In the genomic region with DNA sequence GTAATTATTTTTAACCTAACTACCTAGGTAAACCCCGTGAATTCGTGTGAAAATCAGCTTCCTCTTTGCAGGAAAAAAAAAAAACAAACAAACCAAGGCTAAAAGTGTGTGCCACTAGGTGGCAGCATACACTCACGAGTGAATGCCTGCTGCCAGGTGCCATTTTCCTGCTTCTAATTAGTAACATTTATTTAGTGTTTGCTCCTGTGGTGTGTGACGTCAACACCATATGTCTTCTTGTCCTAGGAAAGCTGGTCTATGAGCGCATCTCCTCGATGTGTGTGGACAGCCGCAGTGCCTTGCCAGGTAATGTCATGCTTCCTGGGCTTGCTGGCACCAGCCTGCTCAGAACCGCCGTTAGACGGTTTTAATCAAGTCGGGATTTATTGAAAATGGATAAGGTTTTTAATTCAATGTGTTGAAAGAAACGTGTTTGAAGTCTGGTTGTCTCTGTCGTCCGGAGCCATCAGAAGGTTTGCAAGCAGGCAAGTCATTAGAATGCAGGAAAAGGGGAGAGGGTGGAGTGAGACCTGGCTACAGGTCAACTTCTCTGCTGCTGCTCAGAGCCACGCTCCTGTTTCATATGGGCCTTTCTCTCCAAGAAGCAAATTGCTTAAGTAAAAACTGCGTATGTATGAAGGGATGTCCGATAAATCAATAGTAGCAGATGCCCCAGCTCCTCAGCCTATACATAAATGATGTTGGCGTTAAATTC, we compare ENCODE assay signal across 7 mouse cellular contexts. TPM values are rescaled to one million over a fixed set of nuclear protein-coding genes. Genes with fewer than 3 reads are reported as not detected.
DNase-seq lines count a peak whose midpoint lies in the region; ATAC-seq and TF ChIP-seq lines count a peak whose summit lies in the region.

No protein-coding gene starts in this region.

- peak; percentile 92 for ATAC-seq in granulocyte monocyte progenitor cell, adult 5-6 weeks (replicated peaks; ENCODE audit: poor library complexity, severe bottlenecking)

- no peak for TF ChIP-seq EP300 in ES-Bruce4 (IDR thresholded peaks at IDR 0.05; ENCODE audit: insufficient read depth, low read depth, low read length)

- H3K4me3 ChIP-seq in ES-Bruce4 (ENCODE audit: low read depth, low read length), result no peak overlapping the region

- no peaks in the 10 kb centered on the region for H3K9me3 ChIP-seq in ES-Bruce4 (replicated peaks; ENCODE audit: control insufficient read depth, insufficient read depth, low read length, poor library complexity, severe bottlenecking)

- no peak overlapping the region for H3K27ac ChIP-seq in ES-Bruce4 (ENCODE audit: insufficient read depth, low read length)

- TF ChIP-seq CTCF in ES-Bruce4 (IDR thresholded peaks at IDR 0.05; ENCODE audit: low read depth, low read length), result peak; percentile 63

- H3K36me3 ChIP-seq in ES-Bruce4 (ENCODE audit: control insufficient read depth, insufficient read depth, low read length, poor library complexity, severe bottlenecking), result no peaks in the 10 kb centered on the region; the same call in 1 of the 2 replicates

- H3K27me3 ChIP-seq in ES-Bruce4 (ENCODE audit: control insufficient read depth, insufficient read depth, low read length, poor library complexity, severe bottlenecking), result no peaks in the 10 kb centered on the region

- no peaks in the 10 kb centered on the region for H3K4me1 ChIP-seq in ES-Bruce4 (ENCODE audit: control insufficient read depth, insufficient read depth, low read length)

- peak; percentile 70 for DNase-seq in ZHBTc4 (ENCODE audit: low read depth, low spot score)
- peak; percentile 88 for DNase-seq in embryo, embryonic 10 days (ENCODE audit: low spot score)
- DNase-seq in layer of hippocampus, adult 11-12 months (ENCODE audit: low spot score), result peak; percentile 80
- DNase-seq in lung, postnatal 10 days, result peak; percentile 62
- peak; percentile 88 for DNase-seq in retina, embryonic 14.5 days (ENCODE audit: low spot score)

- TF ChIP-seq POLR2A in ES-Bruce4 (IDR thresholded peaks at IDR 0.05; ENCODE audit: insufficient read depth, low read length), result no peak

- no peak overlapping the region for H3K9ac ChIP-seq in ES-Bruce4 (ENCODE audit: low read depth, poor library complexity, severe bottlenecking)

RNA-seq across cellular contexts. Expression of gene Vps35l, which starts 26.2 kb away (rescaled TPM):
- polyA plus RNA-seq in ES-Bruce4 (2011; ENCODE audit: insufficient read depth, insufficient read length, low read depth, missing spikeins), result 53.6 and 54.7 TPM in 2 replicates
- 72.4 and 76.4 TPM in 2 replicates for total RNA-seq in granulocyte monocyte progenitor cell, adult 5-6 weeks (2014; fragmentation: Nextera tagmentation)
- 45.1 and 57.0 TPM in 2 replicates for total RNA-seq in granulocyte monocyte progenitor cell, adult 5-6 weeks (2017)

RNA-seq across cellular contexts. Expression of gene Ccp110, which starts 53.9 kb away (rescaled TPM):
- polyA plus RNA-seq in ES-Bruce4 (2011; ENCODE audit: insufficient read depth, insufficient read length, low read depth, missing spikeins), result 36.0 and 43.8 TPM in 2 replicates
- 14.8 and 26.8 TPM in 2 replicates for total RNA-seq in granulocyte monocyte progenitor cell, adult 5-6 weeks (2014; fragmentation: Nextera tagmentation)
- total RNA-seq in granulocyte monocyte progenitor cell, adult 5-6 weeks (2017), result 19.8 and 20.7 TPM in 2 replicates
